Mouse (Mus musculus): ENCODE measurements around the gene Ank2.

DNA sequence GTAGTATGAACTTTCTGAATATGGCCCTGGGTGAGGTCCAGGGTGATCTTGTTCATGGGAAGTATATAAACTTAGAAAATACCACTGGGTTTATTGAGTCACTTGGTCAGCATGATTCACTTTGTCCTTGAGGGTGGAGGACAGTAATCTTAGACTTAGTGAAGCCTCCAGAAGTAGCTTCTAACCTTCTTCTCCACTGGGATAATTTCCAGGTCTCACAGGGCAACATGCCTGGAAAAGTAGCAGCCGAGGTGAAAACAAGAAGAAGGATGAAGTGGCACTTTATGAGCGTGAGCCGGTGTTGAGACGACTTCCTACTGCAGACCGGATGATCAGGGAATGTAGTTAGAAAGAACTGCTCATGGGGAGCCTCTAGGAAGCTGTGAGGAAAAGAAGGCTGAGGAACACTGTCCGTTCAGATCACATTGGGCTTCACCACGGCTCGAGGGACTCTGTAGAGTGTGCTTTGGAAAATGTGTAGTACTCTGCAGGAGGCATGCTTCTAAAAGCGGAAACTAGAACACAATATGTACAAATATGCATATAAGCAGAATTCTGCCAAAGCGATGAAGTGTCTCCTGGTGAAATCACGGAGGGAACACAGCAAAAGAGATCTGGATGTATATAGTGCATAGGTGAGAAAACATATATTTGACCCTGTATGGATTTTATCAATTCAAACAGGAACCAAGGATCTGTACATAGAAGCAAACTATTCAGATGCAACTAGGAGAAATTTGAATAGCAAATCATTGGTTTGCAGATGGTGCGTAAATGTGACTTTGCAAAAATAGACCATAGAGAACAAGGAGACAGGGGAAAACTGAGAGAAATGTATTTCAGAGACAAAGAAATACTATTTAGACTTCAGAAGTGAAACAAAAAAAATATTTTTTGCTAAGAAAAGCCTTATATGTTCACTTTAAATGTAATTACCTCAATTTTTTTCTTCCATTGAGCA, 12.9 kb upstream of the Ank2 start:
- TF ChIP-seq POLR2A (IDR thresholded peaks at IDR 0.05; ENCODE audit: control insufficient read depth, low read depth, low read length) = no peak
- no peak for TF ChIP-seq CTCF (IDR thresholded peaks at IDR 0.05; ENCODE audit: control insufficient read depth, insufficient read depth, insufficient replicate concordance, low read depth, low read length)
